Mouse (Mus musculus): ENCODE measurements at regions not wholly inside any gene's neighbourhood (a gene's known extent, or its start where the extent isn't known, plus 50 kb on each side); places are given as distances from the start of the nearest gene placed in this dataset.
A peak's percentile ranks its signal among the peaks of the same experiment; 100 is the strongest.

- Histone ChIP-seq H3K4me3 (ENCODE audit: low read length) (no peak overlapping the region), H3K36me3 (ENCODE audit: insufficient read depth, low read length) (no peaks in the 10 kb centered on the region), H3K4me2 (replicated peaks; ENCODE audit: low read depth, low read length) (no peak overlapping the region), H3K27ac (ENCODE audit: low read length) (no peak overlapping the region), H3K27me3 (ENCODE audit: insufficient read depth, low read length) (no peaks in the 10 kb centered on the region), H3K9ac (replicated peaks; ENCODE audit: low read length) (no peak overlapping the region), H3K4me1 (ENCODE audit: insufficient read depth, low read length) (no peaks in the 10 kb centered on the region), H3K9me3 (ENCODE audit: low read length) (no peaks in the 10 kb centered on the region)
- ATAC-seq (ENCODE audit: low FRiP score, low TSS enrichment) = no peak
- 72% methylated on average over 8 of the region's 8 CpGs for WGBS
Measured at GRCm38 (mm10) chr11:89932231-89932865, 70.3 kb downstream of the Pctp start.

DNA sequence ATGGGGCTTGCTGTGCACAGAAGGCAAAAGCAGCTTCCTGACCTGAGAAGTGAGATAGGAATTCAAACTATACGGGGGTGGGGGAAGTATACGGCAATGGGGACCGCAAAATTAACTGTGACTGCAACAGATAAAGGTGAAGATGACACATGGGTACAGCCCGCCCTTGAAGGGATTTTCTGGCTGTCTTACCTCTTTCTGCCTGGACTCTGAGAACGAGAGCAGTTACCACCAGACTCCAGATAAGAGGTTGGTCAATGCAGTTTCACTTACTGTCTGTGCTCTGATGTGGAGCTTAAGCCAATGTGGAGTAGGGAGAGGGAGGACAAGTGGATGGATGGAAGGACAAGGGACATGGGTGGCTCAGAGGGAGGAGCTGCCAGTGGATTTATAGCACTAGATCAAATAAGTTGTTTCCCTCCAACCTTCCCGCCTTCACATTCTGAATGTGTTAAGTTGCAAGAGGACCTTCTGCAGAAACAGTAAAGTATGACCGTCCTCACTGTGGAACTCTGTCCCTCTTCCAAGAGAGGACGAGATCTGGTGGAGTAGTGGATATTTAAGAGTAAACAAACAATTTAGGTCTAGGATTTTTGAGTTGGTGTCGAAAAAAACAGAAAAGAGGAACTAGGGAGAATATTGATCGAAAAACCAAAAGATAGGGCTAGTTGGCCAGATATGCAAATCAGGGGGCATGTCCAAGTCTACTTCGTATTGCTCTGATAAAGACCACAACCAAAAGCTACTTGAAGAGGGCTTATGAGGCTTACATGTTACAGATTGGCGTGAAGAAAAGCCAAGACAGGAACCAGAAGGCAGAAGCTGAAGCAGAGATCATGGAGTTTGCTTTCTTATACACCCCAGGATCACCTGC is 73.3 kb downstream of the Pctp start:
- H3K4me2 ChIP-seq (replicated peaks; ENCODE audit: low read depth, low read length) = no peak overlapping the region
- ATAC-seq (ENCODE audit: low FRiP score, low TSS enrichment) = no peak
- WGBS = 83% methylated on average over 12 of the region's 12 CpGs

DNA sequence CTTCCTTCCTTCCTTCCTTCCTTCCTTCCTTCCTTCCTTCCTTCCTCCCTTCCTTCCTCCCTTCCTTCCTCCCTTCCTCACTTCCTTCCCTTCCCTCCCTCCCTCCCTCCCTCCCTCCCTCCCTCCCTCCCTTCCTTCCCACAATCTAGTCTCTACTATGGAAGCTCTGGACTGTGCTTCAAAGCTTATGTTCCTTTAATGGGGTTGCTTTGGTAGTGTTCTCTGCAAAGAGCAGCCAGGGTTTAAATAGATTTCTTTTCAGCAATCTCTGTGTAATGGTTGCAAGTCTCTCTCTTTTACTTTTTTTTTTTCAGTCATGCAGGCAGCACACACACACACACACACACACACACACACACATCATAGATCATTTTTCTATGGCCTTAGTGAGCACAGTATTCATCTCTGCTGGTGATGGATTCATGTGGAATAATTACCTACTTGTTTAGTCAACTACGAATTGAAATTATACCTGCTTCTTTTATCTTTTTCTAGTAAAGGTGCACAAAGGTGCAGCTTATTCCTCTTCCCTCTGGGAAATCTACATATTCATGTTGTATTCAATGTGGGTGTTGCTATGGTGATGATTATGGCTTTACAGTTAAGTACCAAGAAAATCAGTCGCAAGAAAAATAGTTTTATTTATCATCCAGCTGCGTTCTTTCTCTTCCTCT is 75.1 kb downstream of the Pctp start:
- H3K9ac ChIP-seq (replicated peaks; ENCODE audit: low read length) = no peak overlapping the region
- WGBS = 77% methylated on average over 3 of the region's 3 CpGs

More for the DNA sequence above, 73.3 kb downstream of the Pctp start:
- Histone ChIP-seq H3K27me3 (ENCODE audit: insufficient read depth, low read length) (no peaks in the 10 kb centered on the region), H3K4me1 (ENCODE audit: insufficient read depth, low read length) (no peaks in the 10 kb centered on the region), H3K9me3 (ENCODE audit: low read length) (no peaks in the 10 kb centered on the region), H3K36me3 (ENCODE audit: insufficient read depth, low read length) (no peaks in the 10 kb centered on the region), H3K9ac (replicated peaks; ENCODE audit: low read length) (no peak overlapping the region), H3K27ac (ENCODE audit: low read length) (no peak overlapping the region), H3K4me3 (ENCODE audit: low read length) (no peak overlapping the region)

DNA sequence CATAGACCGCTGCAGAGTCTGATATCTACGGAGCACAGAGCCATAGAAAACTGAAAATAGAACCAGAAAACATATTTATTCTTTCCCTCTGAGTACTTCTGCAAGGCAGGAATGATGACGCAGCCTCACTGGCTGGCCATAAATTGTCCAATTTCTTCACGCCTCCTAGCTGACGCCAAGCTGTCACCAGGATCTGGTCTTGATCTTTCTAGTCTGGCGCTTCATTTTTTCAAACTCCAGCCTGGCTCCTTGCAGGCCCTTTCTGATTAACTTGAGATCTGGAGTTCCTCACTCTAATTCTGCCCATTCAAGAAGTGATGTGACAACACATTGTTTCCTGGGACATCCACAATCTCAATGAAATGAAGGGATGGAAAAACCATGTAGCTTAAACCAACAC is 80.1 kb downstream of the Pctp start:
- Histone ChIP-seq H3K4me1 (ENCODE audit: insufficient read depth, low read length) (no peaks in the 10 kb centered on the region), H3K27me3 (ENCODE audit: insufficient read depth, low read length) (no peaks in the 10 kb centered on the region), H3K4me2 (replicated peaks; ENCODE audit: low read depth, low read length) (no peak overlapping the region), H3K9me3 (ENCODE audit: low read length) (no peaks in the 10 kb centered on the region), H3K9ac (replicated peaks; ENCODE audit: low read length) (no peak overlapping the region), H3K4me3 (ENCODE audit: low read length) (no peak overlapping the region), H3K27ac (ENCODE audit: low read length) (no peak overlapping the region), H3K36me3 (ENCODE audit: insufficient read depth, low read length) (no peaks in the 10 kb centered on the region)
- 54% methylated on average over 6 of the region's 6 CpGs for WGBS
- ATAC-seq (ENCODE audit: low FRiP score, low TSS enrichment) = no peak

More for the DNA sequence above, 75.1 kb downstream of the Pctp start:
- H3K4me2 ChIP-seq (replicated peaks; ENCODE audit: low read depth, low read length) = no peak overlapping the region
- H3K27me3 ChIP-seq (ENCODE audit: insufficient read depth, low read length) = no peaks in the 10 kb centered on the region
- H3K36me3 ChIP-seq (ENCODE audit: insufficient read depth, low read length) = no peaks in the 10 kb centered on the region
- ATAC-seq (ENCODE audit: low FRiP score, low TSS enrichment) = no peak
- H3K4me3 ChIP-seq (ENCODE audit: low read length) = no peak overlapping the region
- no peaks in the 10 kb centered on the region for H3K4me1 ChIP-seq (ENCODE audit: insufficient read depth, low read length)
- H3K27ac ChIP-seq (ENCODE audit: low read length) = no peak overlapping the region
- no peaks in the 10 kb centered on the region for H3K9me3 ChIP-seq (ENCODE audit: low read length)

GRCm38 (mm10) chr11:89921146-89921545 is 81.5 kb downstream of the Pctp start:
- 43% methylated on average over 6 of the region's 6 CpGs for WGBS
- Histone ChIP-seq H3K9ac (replicated peaks; ENCODE audit: low read length) (no peak overlapping the region), H3K27me3 (ENCODE audit: insufficient read depth, low read length) (no peaks in the 10 kb centered on the region), H3K36me3 (ENCODE audit: insufficient read depth, low read length) (no peaks in the 10 kb centered on the region), H3K4me1 (ENCODE audit: insufficient read depth, low read length) (no peaks in the 10 kb centered on the region), H3K4me2 (replicated peaks; ENCODE audit: low read depth, low read length) (no peak overlapping the region), H3K4me3 (ENCODE audit: low read length) (no peak overlapping the region), H3K27ac (ENCODE audit: low read length) (no peak overlapping the region), H3K9me3 (ENCODE audit: low read length) (no peaks in the 10 kb centered on the region)
- peak; percentile 69 for ATAC-seq (ENCODE audit: low FRiP score, low TSS enrichment)

DNA sequence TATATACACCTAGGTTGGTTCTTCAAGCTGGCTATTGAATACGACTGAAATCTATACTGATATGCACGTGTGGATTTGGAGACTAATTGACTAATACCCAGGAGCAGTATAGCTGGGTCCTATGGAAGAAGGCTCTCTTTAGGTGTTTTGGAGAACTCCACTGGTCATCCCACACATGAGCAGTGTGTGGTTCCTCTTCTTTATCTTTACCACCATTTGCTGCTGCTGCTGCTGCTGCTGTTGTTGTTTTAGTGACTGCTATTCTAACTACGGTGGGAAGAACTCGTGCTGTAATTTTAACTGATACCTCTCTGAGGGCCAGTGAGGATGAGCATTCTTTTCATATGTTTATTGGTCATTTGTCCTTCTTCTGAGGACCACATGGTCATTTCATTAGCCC is 86.9 kb downstream of the Pctp start:
- 73% methylated on average over 4 of the region's 4 CpGs for WGBS
- Histone ChIP-seq H3K4me3 (ENCODE audit: low read length) (no peak overlapping the region), H3K36me3 (ENCODE audit: insufficient read depth, low read length) (no peaks in the 10 kb centered on the region), H3K4me1 (ENCODE audit: insufficient read depth, low read length) (no peaks in the 10 kb centered on the region), H3K4me2 (replicated peaks; ENCODE audit: low read depth, low read length) (no peak overlapping the region), H3K9ac (replicated peaks; ENCODE audit: low read length) (no peak overlapping the region), H3K27ac (ENCODE audit: low read length) (no peak overlapping the region), H3K27me3 (ENCODE audit: insufficient read depth, low read length) (no peaks in the 10 kb centered on the region), H3K9me3 (ENCODE audit: low read length) (no peaks in the 10 kb centered on the region)
- no peak for ATAC-seq (ENCODE audit: low FRiP score, low TSS enrichment)

DNA sequence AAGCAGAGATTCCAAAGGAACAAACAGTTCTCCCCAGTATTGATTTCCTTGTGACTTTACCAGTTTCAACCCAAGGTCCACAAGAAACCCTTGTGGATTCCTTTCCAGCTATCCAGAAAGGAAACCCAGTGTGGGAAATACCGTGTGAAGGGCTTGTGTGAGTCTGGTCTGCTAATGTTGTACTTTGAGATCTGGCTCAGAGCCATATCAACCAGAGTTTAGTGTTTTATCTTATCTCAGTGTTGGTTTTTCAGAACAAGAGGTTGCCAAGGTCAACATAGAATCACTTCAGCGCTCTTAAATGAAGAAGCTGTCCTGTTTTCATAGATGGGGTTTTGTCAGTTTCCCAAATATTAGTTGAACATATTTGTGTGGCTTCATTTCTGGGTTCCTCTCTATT is 88.1 kb downstream of the Pctp start:
- WGBS = 66% methylated on average over 2 of the region's 2 CpGs
- ATAC-seq (ENCODE audit: low FRiP score, low TSS enrichment) = no peak
- H3K4me1 ChIP-seq (ENCODE audit: insufficient read depth, low read length) = no peaks in the 10 kb centered on the region

DNA sequence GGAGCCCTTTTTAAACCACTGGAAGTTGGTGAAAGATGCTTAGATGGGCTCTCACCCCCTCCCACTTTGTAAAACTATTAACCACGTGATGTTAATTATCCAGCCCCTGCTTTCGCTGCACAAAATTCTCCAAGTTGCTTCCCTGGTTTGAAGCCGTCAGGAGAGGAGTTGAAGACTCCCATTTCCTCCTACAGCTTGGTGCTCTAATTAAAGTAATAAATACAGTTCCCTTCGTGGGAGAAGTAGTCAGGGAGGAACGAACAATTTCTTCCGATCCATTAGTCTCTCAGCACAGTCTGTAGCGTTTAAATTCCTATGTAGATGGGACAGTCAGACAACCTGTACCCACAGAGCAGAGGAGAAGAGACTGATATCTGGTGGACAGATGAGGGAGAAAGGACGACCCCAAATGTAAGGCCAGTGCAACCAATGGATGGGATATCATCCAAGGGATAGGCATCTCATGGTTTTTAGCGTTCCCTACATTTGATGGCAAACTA is 101.4 kb downstream of the Pctp start:
- no peaks in the 10 kb centered on the region for H3K36me3 ChIP-seq (ENCODE audit: insufficient read depth, low read length)
- no peak overlapping the region for H3K9ac ChIP-seq (replicated peaks; ENCODE audit: low read length)
- no peak overlapping the region for H3K27ac ChIP-seq (ENCODE audit: low read length)
- no peak overlapping the region for H3K4me2 ChIP-seq (replicated peaks; ENCODE audit: low read depth, low read length)
- ATAC-seq (ENCODE audit: low FRiP score, low TSS enrichment) = peak; percentile 65; the same call in 1 of the 2 replicates
- H3K4me3 ChIP-seq (ENCODE audit: low read length) = no peak overlapping the region
- H3K27me3 ChIP-seq (ENCODE audit: insufficient read depth, low read length) = no peaks in the 10 kb centered on the region
- H3K4me1 ChIP-seq (ENCODE audit: insufficient read depth, low read length) = no peaks in the 10 kb centered on the region
- H3K9me3 ChIP-seq (ENCODE audit: low read length) = no peaks in the 10 kb centered on the region
- 38% methylated on average over 9 of the region's 9 CpGs for WGBS

More for the DNA sequence above, 88.1 kb downstream of the Pctp start:
- Histone ChIP-seq H3K9me3 (ENCODE audit: low read length) (no peaks in the 10 kb centered on the region), H3K27me3 (ENCODE audit: insufficient read depth, low read length) (no peaks in the 10 kb centered on the region), H3K4me3 (ENCODE audit: low read length) (no peak overlapping the region), H3K36me3 (ENCODE audit: insufficient read depth, low read length) (no peaks in the 10 kb centered on the region), H3K9ac (replicated peaks; ENCODE audit: low read length) (no peak overlapping the region), H3K27ac (ENCODE audit: low read length) (no peak overlapping the region), H3K4me2 (replicated peaks; ENCODE audit: low read depth, low read length) (no peak overlapping the region)

DNA sequence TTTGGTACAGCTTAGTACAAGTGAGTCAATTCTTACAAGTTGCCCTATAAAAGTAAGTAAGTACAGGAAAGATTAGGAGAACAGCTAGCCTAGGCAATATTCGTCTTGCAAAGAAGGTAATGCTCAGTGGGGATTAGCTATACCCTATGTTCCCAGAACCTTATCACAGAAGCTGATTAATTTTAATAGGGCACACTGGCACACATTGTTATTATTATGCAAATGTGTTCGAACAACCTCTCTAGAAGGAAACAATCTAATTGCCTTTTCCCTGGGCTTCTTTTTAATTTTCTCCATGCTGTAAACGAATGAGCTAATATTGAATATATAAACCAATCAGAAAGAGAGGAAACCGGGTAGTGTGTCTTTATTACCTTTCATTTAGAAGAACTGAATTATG is 104.2 kb downstream of the Pctp start:
- no peak for ATAC-seq (ENCODE audit: low FRiP score, low TSS enrichment)
- Histone ChIP-seq H3K4me3 (ENCODE audit: low read length) (no peak overlapping the region), H3K27me3 (ENCODE audit: insufficient read depth, low read length) (no peaks in the 10 kb centered on the region), H3K4me2 (replicated peaks; ENCODE audit: low read depth, low read length) (no peak overlapping the region), H3K36me3 (ENCODE audit: insufficient read depth, low read length) (no peaks in the 10 kb centered on the region), H3K9me3 (ENCODE audit: low read length) (no peaks in the 10 kb centered on the region), H3K9ac (replicated peaks; ENCODE audit: low read length) (no peak overlapping the region), H3K27ac (ENCODE audit: low read length) (no peak overlapping the region), H3K4me1 (ENCODE audit: insufficient read depth, low read length) (no peaks in the 10 kb centered on the region)
- 84% methylated on average over 4 of the region's 4 CpGs for WGBS

Measured in kidney, embryonic 16.5 days (tissue).